22 mouse cellular contexts compared by ENCODE assay signal in the genomic region with DNA sequence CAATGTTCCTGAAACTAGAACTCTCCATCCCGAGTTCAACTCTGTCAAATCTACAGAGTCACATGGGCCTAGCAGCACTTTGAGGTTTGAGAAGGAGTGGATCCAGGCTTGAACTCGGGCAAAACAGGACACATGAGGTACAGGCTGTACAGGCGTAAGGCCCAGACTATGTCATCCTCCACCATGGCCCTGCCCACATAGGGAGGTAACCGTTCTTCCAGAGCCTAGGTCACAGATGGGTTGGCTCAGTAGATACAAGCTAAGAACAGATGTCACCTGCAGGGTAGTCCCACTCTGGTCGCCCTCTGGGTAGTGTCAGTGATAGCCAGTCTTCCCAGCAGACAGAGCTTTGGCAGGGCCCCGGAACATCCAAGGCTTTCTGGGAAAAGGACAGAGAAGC. TPM values are rescaled to one million over a fixed set of nuclear protein-coding genes. Genes with fewer than 3 reads are reported as not detected.
"Had no signal": no experiment of that assay in that cellular context is flagged by ENCODE, and none has a peak within 500 bp of the region (broad histone marks: within the 10 kb centered on the region; RNA-seq: fewer than 3 reads in every experiment).

No protein-coding gene starts in this region.

- H3K4me1 ChIP-seq: intestine, embryonic 15.5 days; limb, embryonic 12.5 days; limb, embryonic 15.5 days; lung, embryonic 15.5 days; midbrain, embryonic 10.5 days; neural tube, embryonic 12.5 days; neural tube, embryonic 15.5 days had no signal

- H3K27ac ChIP-seq: intestine, embryonic 15.5 days; limb, embryonic 12.5 days; limb, embryonic 15.5 days; liver, embryonic 12.5 days; lung, embryonic 15.5 days; macrophage; midbrain, embryonic 10.5 days; neural tube, embryonic 12.5 days; neural tube, embryonic 15.5 days had no signal

- ATAC-seq: intestine, embryonic 15.5 days; liver, embryonic 12.5 days had no signal

- DNase-seq: kidney, adult 11 months; kidney, postnatal 14 days; kidney, postnatal 4 days; left cerebral cortex, postnatal 4 days; lung, adult 18-20 months; lung, postnatal 14 days; midbrain, embryonic 14.5 days; right cerebral cortex, adult 18-20 months; right cerebral cortex, postnatal 14 days; right cerebral cortex, postnatal 4 days; thymus, postnatal 25 days had no signal

- H3K36me3 ChIP-seq: intestine, embryonic 15.5 days; limb, embryonic 12.5 days; limb, embryonic 15.5 days; lung, embryonic 15.5 days; midbrain, embryonic 10.5 days; neural tube, embryonic 12.5 days; neural tube, embryonic 15.5 days had no signal

- H3K9me3 ChIP-seq: intestine, embryonic 15.5 days; limb, embryonic 12.5 days; limb, embryonic 15.5 days; lung, embryonic 15.5 days; midbrain, embryonic 10.5 days; neural tube, embryonic 12.5 days; neural tube, embryonic 15.5 days had no signal

- H3K9ac ChIP-seq: intestine, embryonic 15.5 days; limb, embryonic 12.5 days; limb, embryonic 15.5 days; liver, embryonic 12.5 days; lung, embryonic 15.5 days; neural tube, embryonic 12.5 days; neural tube, embryonic 15.5 days had no signal

- H3K4me3 ChIP-seq: intestine, embryonic 15.5 days; limb, embryonic 12.5 days; limb, embryonic 15.5 days; liver, embryonic 12.5 days; lung, embryonic 15.5 days; midbrain, embryonic 10.5 days; neural tube, embryonic 12.5 days; neural tube, embryonic 15.5 days had no signal

- H3K4me2 ChIP-seq: intestine, embryonic 15.5 days; limb, embryonic 12.5 days; limb, embryonic 15.5 days; liver, embryonic 12.5 days; lung, embryonic 15.5 days; neural tube, embryonic 12.5 days; neural tube, embryonic 15.5 days had no signal

- H3K27me3 ChIP-seq: intestine, embryonic 15.5 days; limb, embryonic 12.5 days; limb, embryonic 15.5 days; lung, embryonic 15.5 days; neural tube, embryonic 12.5 days; neural tube, embryonic 15.5 days had no signal

RNA-seq across cellular contexts. Expression of gene Phospho1, which starts 37.8 kb away (rescaled TPM):
- polyA plus RNA-seq: kidney, embryonic 14.5 days; limb, embryonic 12.5 days; neural tube, embryonic 12.5 days; stomach, embryonic 14.5 days had no signal
